Mouse (Mus musculus) neural tube, embryonic 12.5 days (tissue): ENCODE data around the gene Slc38a3. TPM values are rescaled to one million over a fixed set of nuclear protein-coding genes. Genes with fewer than 3 reads are reported as not detected.
A peak's percentile ranks its signal among the peaks of the same experiment; 100 is the strongest.

Experiments
- ATAC-seq: fragments of 200-750 bp; cut with Nextera tagmentation; 2 replicates; pipeline ENCODE4 v1.8.0; 2017; ENCODE audit warnings: low read depth, mild to moderate bottlenecking, moderate TSS enrichment, moderate library complexity; ENCODE audit not compliant: low FRiP score
- H3K27ac ChIP-seq: fragments of 300-500 bp; sonication (generic); 2 replicates; pipeline ENCODE4 v1.5.1; 2016
- H3K27me3 ChIP-seq: fragments of 300-500 bp; sonication (generic); replicated peaks from 2 replicates; pipeline ENCODE4 v1.6.1; 2016; ENCODE audit warnings: mild to moderate bottlenecking
- H3K36me3 ChIP-seq: fragments of 300-500 bp; sonication (generic); 2 replicates; pipeline ENCODE4 v1.6.1; 2016; ENCODE audit warnings: mild to moderate bottlenecking
- H3K4me1 ChIP-seq: fragments of 300-500 bp; sonication (generic); 2 replicates; pipeline ENCODE4 v1.6.1; 2016
- H3K4me2 ChIP-seq: fragments of 300-500 bp; sonication (generic); replicated peaks from 2 replicates; pipeline ENCODE4 v1.6.1; 2016; ENCODE audit warnings: mild to moderate bottlenecking
- H3K4me3 ChIP-seq: fragments of 300-500 bp; sonication (generic); 2 replicates; pipeline ENCODE4 v1.5.1; 2016
- H3K9ac ChIP-seq: fragments of 300-500 bp; sonication (generic); 2 replicates; pipeline ENCODE4 v1.6.1; 2016; ENCODE audit warnings: mild to moderate bottlenecking
- H3K9me3 ChIP-seq: fragments of 300-500 bp; sonication (generic); 2 replicates; pipeline ENCODE4 v1.6.1; 2016; ENCODE audit warnings: mild to moderate bottlenecking
- WGBS: fragments of 180-500 bp; shearing (Covaris S2); methylation state at CpG from one replicate; pipeline ENCODE4 v1.1.7; 2016; 5-methylcytosine and 5-hydroxymethylcytosine counted together
- polyA plus RNA-seq: library from polyadenylated mRNA; unstranded; fragments of >200 nt; fragmentation: Nextera tagmentation; extraction: Ambion mirVana; gene quantifications from 2 replicates; pipeline ENCODE4 v1.2.1, GENCODE M21; 2016

The Slc38a3 gene
- polyA plus RNA-seq, 1 experiment from 2014 or later: 14.1 TPM

DNA sequence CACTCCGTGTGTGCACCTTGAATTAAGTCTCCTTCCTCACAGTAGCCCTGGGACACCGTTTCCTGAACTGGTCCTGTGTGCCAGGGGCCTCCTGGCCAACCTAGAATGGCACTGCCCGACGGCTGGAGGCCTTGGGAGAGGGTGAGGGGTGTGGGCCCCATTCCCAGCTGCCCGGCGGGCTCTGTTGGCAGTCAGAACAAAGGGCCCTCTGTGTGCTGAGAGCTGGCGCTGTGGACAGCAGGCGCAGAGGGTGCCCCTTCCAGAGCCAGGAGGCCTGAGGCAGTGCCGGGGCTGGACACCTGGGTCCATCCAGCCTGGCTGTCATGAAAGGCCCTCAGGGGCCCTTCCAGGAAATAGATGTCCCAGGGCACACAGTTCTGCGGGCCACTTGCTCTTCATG, 9.8 kb downstream of the Slc38a3 start:
- peak; percentile 45; the same call in 1 of the 2 replicates for ATAC-seq
- WGBS: 76% methylated on average over 10 of the region's 10 CpGs
- Histone ChIP-seq H3K27ac (no peak overlapping the region), H3K4me1 (peaks cover 23% of the 10 kb centered on the region), H3K4me2 (no peak overlapping the region), H3K4me3 (no peak overlapping the region), H3K9ac (no peak overlapping the region), H3K9me3 (no peaks in the 10 kb centered on the region), H3K36me3 (no peaks in the 10 kb centered on the region), H3K27me3 (no peaks in the 10 kb centered on the region)

DNA sequence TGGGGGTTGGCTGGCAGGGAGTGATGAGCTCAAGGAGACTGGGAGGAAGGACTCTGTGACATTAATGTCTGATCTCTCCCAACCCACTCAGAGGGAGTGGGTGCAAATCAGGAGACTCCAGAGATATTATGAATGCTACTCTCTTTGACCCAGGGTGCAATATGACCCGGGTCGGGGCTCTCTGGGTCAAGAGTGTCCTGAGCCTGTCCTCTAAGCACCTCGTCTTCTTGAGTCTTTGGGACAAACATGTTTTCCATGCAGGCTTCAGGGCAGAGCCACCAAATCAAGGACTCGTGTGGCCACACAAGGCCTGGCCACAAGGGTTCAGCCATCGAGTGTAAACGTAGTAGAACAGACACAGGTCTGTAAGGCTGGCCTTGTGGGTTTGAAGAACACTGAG, 11.2 kb downstream of the Slc38a3 start:
- Histone ChIP-seq H3K27me3 (no peaks in the 10 kb centered on the region), H3K4me2 (no peak overlapping the region), H3K27ac (no peak overlapping the region), H3K36me3 (no peaks in the 10 kb centered on the region), H3K9me3 (no peaks in the 10 kb centered on the region), H3K4me1 (peaks cover 12% of the 10 kb centered on the region), H3K9ac (no peak overlapping the region), H3K4me3 (no peak overlapping the region)
- ATAC-seq: no peak
- 87% methylated on average over 6 of the region's 6 CpGs for WGBS

DNA sequence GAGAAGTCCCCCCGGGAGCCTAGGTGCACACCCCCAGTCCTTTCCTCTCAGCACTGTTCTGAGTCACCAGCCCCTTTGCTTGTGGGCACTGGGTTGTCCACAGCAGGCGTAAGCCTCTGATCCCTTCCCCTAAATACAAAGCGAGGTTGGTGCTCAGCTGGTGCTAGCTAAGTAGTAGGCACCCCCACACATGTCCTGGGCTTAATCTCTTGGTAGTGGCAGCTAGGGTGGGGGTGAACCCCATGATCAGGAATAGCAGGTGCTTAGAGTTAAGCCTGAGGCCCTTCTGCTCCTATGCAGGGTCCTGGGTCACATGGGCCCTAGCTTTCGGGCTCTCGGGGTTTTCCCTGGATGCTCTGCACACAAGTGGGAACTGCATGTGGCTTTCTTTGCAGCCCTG, 12.2 kb downstream of the Slc38a3 start:
- no peak overlapping the region for H3K9ac ChIP-seq
- 89% methylated on average over 5 of the region's 5 CpGs for WGBS
- H3K9me3 ChIP-seq: no peaks in the 10 kb centered on the region
- H3K27ac ChIP-seq: no peak overlapping the region
- no peaks in the 10 kb centered on the region for H3K36me3 ChIP-seq
- no peaks in the 10 kb centered on the region for H3K27me3 ChIP-seq
- H3K4me1 ChIP-seq: peaks cover 9% of the 10 kb centered on the region
- no peak for ATAC-seq
- H3K4me3 ChIP-seq: no peak overlapping the region
- H3K4me2 ChIP-seq: no peak overlapping the region

DNA sequence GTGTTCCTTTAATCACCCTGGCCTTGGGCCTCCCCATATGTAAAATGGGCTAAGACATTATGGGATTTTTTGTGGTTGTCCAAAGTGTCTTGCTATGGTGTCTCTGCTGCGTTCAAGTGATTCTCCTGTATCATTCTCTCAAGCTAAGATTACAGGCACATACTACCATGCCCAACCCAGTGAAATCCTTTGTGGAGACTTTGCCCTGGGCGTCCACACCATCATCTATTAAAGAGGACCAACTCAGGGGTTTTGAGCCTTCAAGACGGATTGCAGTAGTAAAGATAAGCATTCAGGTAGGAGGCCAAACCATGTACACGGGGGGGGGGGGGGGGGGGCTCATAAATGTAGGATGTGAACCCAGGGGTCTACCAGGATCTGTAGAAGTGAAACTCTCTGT, 14.7 kb downstream of the Slc38a3 start:
- H3K27ac ChIP-seq: no peak overlapping the region
- no peak overlapping the region for H3K4me2 ChIP-seq
- 88% methylated on average over 4 of the region's 4 CpGs for WGBS
- peaks cover 18% of the 10 kb centered on the region for H3K4me1 ChIP-seq
- no peaks in the 10 kb centered on the region for H3K27me3 ChIP-seq
- no peak for ATAC-seq
- no peaks in the 10 kb centered on the region for H3K9me3 ChIP-seq
- H3K36me3 ChIP-seq: no peaks in the 10 kb centered on the region
- no peak overlapping the region for H3K9ac ChIP-seq
- H3K4me3 ChIP-seq: no peak overlapping the region

DNA sequence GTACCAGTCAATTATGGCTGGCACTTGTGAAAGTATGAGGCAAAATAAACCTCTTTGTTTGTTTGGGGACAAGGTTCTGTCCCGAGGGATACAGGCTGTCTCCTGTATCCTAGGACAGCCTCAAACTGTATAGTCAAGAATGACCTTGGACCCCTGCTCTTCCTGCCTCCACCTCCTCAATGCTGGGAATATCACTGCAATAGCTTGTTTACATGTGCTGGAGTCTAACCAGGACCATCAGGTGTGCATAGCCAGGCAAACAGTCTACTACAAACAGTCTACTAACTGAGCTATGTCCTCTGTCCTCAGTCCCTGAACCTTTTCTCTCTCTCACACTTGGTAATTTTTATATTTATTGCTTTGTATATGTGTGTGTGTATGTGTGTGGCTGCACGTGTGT, 15.9 kb downstream of the Slc38a3 start:
- no peak overlapping the region for H3K4me2 ChIP-seq
- WGBS: 84% methylated on average over 2 of the region's 2 CpGs
- H3K27ac ChIP-seq: no peak overlapping the region
- peaks cover 15% of the 10 kb centered on the region for H3K4me1 ChIP-seq
- no peak for ATAC-seq
- H3K9me3 ChIP-seq: no peaks in the 10 kb centered on the region
- H3K36me3 ChIP-seq: no peaks in the 10 kb centered on the region
- H3K27me3 ChIP-seq: no peaks in the 10 kb centered on the region
- H3K4me3 ChIP-seq: no peak overlapping the region
- H3K9ac ChIP-seq: no peak overlapping the region

DNA sequence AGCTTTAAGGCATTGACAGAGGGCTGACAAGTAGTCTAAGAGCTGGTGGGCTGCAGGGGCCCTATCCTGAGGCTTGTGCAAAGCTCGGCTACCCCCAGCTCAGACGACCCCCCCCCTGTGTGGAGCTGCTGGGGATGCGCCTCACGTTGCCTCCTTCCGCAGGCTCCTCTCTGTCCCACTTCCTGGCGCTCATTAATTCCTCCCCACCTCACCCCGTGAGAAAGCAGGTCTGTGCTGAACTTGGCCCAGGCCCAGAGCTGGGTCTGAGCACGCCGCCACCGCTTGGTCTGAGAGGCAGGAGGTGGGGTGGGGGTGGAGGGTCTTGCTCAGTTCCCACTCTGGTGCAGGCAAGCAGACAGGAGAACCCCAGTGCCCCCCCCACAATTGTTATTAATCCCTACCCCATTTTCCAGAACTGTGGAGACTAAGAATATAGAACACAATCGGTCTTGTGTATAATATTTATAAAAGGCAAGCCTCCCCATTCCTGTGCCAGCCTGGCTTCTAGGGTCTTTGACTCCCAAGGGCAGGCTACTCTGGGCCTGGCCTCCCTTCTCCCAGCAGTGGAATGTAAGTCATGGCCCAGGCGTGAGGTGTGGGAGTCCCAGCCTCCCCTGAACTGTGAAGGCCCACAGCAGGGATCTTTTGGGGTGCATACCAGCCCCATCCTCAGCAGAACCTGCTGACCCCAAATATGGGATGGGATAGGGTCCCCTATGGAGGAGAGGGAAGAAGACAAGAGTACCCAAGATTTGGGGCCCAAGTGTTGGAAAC, 18.4 kb downstream of the Slc38a3 start:
- Histone ChIP-seq H3K4me3 (no peak overlapping the region), H3K36me3 (no peaks in the 10 kb centered on the region), H3K9me3 (no peaks in the 10 kb centered on the region), H3K27ac (no peak overlapping the region), H3K4me1 (peaks cover 15% of the 10 kb centered on the region), H3K9ac (no peak overlapping the region), H3K27me3 (no peaks in the 10 kb centered on the region), H3K4me2 (no peak overlapping the region)
- peak; percentile 63 for ATAC-seq
- 40% methylated on average over 12 of the region's 12 CpGs for WGBS

DNA sequence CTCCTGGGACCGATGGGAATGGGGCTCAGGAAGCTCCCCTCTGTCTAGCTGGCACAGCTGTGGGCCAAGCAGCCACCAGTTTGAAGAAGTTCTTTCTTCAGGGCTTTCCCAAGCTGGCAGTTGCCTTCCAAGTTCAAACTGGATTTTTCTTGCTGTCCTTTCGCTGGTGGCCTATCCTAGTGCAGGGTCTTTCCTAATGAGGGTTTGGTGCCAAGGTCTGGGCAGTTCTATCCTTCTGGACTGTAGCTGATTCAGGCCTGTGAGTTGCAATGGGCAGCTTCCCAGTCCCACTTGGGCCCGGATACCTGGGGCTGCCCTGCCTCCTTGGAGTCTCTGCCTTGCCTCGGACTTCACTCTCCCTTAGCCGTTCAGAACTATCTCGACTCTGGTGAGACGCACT, 19.1 kb downstream of the Slc38a3 start:
- no peaks in the 10 kb centered on the region for H3K27me3 ChIP-seq
- no peaks in the 10 kb centered on the region for H3K36me3 ChIP-seq
- H3K9me3 ChIP-seq: no peaks in the 10 kb centered on the region
- ATAC-seq: no peak
- no peak overlapping the region for H3K27ac ChIP-seq
- no peak overlapping the region for H3K4me2 ChIP-seq
- no peak overlapping the region for H3K4me3 ChIP-seq
- peaks cover 19% of the 10 kb centered on the region for H3K4me1 ChIP-seq
- no peak overlapping the region for H3K9ac ChIP-seq
- WGBS: 71% methylated on average over 7 of the region's 7 CpGs

DNA sequence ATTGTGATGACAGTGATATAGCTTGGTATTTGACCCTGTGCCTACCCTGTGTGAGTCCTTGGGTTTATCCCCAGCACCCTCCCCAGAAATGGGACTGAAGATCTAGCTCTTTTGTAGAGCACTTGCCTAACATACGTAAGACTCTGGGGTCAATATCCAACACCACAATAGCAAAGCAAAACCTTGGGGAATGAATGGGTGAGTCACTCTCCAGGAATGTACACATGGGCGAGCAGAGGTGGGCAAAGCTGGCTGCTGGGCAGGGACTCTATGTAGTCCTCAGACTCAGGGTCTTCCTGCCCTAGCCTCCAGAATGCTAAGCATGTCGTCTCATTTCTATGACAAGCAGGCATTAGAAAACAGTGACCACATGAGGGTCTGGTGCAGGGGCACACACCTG, 20.6 kb downstream of the Slc38a3 start:
- H3K4me2 ChIP-seq: no peak overlapping the region
- no peak overlapping the region for H3K27ac ChIP-seq
- H3K4me3 ChIP-seq: no peak overlapping the region
- no peaks in the 10 kb centered on the region for H3K36me3 ChIP-seq
- peaks cover 25% of the 10 kb centered on the region for H3K4me1 ChIP-seq
- WGBS: 83% methylated on average over 3 of the region's 3 CpGs
- H3K9me3 ChIP-seq: no peaks in the 10 kb centered on the region
- H3K9ac ChIP-seq: no peak overlapping the region
- no peaks in the 10 kb centered on the region for H3K27me3 ChIP-seq
- no peak for ATAC-seq

DNA sequence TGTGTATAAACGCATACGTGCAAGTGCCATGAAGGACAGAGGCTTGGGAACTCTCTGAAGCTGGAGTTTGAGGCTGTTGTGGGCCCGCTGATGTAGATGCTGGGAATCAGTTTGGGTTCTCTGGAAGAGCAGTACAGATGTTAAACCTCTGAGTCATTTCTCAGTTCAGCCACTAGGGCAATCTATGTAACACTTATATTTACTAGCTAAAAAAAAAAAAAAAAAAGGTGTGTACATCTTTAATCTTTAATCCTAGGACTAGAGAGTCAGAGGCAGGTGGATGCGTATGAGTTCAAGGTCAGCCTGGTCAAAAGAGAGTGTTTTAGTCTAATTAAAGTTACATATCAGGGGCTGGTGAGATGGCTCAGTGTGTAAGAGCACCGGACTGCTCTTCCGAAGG, 22.4 kb downstream of the Slc38a3 start:
- 78% methylated on average over 6 of the region's 6 CpGs for WGBS
- no peak overlapping the region for H3K4me3 ChIP-seq
- H3K4me1 ChIP-seq: peaks cover 23% of the 10 kb centered on the region
- no peaks in the 10 kb centered on the region for H3K9me3 ChIP-seq
- H3K4me2 ChIP-seq: no peak overlapping the region
- H3K9ac ChIP-seq: no peak overlapping the region
- H3K27ac ChIP-seq: no peak overlapping the region
- ATAC-seq: no peak
- H3K27me3 ChIP-seq: no peaks in the 10 kb centered on the region
- no peaks in the 10 kb centered on the region for H3K36me3 ChIP-seq

DNA sequence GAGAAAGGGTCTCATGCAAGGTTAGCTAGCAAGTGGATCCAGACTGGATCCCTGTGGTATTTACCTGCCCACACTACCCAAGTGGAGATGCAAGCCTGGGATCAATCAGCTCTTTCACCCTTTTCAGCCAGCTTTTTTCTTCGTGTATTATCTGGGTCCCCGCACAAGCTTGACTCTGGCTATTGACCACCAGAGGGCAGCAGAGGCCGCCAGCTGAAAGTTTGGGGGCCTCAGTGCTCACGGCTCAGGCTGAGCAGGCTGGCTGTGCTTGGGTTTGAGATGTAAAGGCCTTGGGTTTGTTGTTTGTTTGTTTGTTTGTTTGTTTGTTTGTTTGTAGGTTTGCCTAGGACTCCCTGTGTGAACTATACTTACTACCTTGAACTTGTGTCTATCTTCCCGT, 23.8 kb downstream of the Slc38a3 start:
- Histone ChIP-seq H3K4me1 (peaks cover 12% of the 10 kb centered on the region), H3K4me2 (no peak overlapping the region), H3K27ac (no peak overlapping the region), H3K27me3 (no peaks in the 10 kb centered on the region), H3K9me3 (no peaks in the 10 kb centered on the region), H3K4me3 (no peak overlapping the region), H3K36me3 (no peaks in the 10 kb centered on the region), H3K9ac (no peak overlapping the region)
- WGBS: 14% methylated on average over 5 of the region's 5 CpGs
- peak; percentile 41 for ATAC-seq

DNA sequence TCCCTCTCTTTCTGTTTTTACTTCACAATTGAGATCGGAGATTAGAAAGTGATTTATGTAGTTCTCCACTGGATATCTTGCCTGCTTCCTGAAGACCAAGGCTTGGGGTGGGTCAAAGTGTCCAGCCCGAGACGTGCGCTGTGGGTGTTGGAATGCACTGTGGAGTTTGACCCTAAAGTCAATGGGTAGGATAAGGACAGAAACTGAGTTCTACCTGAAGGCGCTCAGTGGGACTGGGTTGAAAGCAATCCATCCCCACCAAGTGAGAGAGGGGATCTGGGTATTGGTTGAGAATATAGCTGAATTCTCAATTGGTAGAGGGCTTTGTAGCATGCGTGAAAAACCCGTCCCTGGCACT, 24.2 kb downstream of the Slc38a3 start:
- Histone ChIP-seq H3K36me3 (no peaks in the 10 kb centered on the region), H3K27me3 (no peaks in the 10 kb centered on the region), H3K4me3 (no peak overlapping the region), H3K9me3 (no peaks in the 10 kb centered on the region), H3K4me2 (peak overlapping the region; percentile 62), H3K4me1 (peaks cover 9% of the 10 kb centered on the region; the same call in 1 of the 2 replicates), H3K27ac (no peak overlapping the region), H3K9ac (no peak overlapping the region)
- ATAC-seq: peak; percentile 34
- 47% methylated on average over 7 of the region's 7 CpGs for WGBS

DNA sequence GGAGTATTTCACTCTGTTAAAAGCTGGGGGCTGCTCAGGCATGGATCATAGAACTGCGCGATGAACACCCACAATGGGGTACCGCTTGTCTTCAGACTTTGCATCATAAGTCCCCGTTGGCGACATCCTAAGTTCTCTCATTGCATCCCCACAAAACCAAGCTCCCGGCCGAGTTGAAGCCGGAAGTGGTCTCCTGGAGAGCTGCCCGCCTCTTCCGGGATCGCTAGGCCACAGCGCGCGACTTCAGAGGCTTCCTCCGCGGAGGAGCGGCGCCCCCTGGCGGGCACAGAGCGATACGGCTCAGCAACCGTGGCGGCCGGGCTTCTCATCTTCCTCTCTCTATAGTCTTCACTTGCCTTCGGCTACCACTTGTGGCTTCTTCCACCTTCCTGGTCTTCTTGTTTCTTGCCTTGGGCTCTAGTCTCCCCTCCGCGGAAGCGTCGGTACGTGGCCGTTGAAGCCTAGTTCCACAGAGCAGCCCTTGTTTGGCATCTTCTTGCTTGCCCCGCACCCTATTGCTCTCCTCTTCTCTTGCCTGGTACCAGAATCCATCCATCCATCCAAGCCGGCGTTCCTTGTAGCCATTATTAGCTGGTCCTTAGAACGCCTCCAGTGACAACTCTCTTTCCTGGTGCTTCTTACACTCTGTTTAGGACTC, 24.7 kb downstream of the Slc38a3 start:
- WGBS: 6% methylated on average over 35 of the region's 35 CpGs
- peak overlapping the region; percentile 23; the same call in 1 of the 2 replicates for H3K9ac ChIP-seq
- peak; percentile 78 for ATAC-seq
- H3K4me2 ChIP-seq: peak overlapping the region; percentile 62
- peak overlapping the region; percentile 27 for H3K4me3 ChIP-seq
- no peaks in the 10 kb centered on the region for H3K27me3 ChIP-seq
- H3K4me1 ChIP-seq: peaks cover 9% of the 10 kb centered on the region; the same call in 1 of the 2 replicates
- H3K27ac ChIP-seq: no peak overlapping the region
- H3K36me3 ChIP-seq: no peaks in the 10 kb centered on the region
- H3K9me3 ChIP-seq: no peaks in the 10 kb centered on the region
